Mouse (Mus musculus) neural tube, embryonic 11.5 days (tissue): ENCODE measurements at regions not wholly inside any gene's neighbourhood (a gene's known extent, or its start where the extent isn't known, plus 50 kb on each side); places are given as distances from the start of the nearest gene placed in this dataset.

ENCODE experiments used
- ATAC-seq: fragments of 200-750 bp; cut with Nextera tagmentation; 2 replicates; pipeline ENCODE4 v1.8.0; 2017; ENCODE audit warnings: moderate number of reproducible peaks, mild to moderate bottlenecking, moderate TSS enrichment, moderate library complexity; ENCODE audit not compliant: insufficient read depth, low FRiP score, low TSS enrichment
- DNase-seq: peaks from one replicate; pipeline ENCODE4 v3.0.0-alpha.2; 2015; ENCODE audit warnings: low spot score
- H3K27ac ChIP-seq: fragments of 300-500 bp; sonication (generic); 2 replicates; pipeline ENCODE4 v1.5.1; 2014; ENCODE audit warnings: low read depth, mild to moderate bottlenecking, low read length
- H3K27me3 ChIP-seq: fragments of 300-500 bp; sonication (generic); 2 replicates; pipeline ENCODE4 v1.6.1; 2014; ENCODE audit warnings: mild to moderate bottlenecking, low read length, mixed read lengths; ENCODE audit not compliant: control insufficient read depth, insufficient read depth
- H3K36me3 ChIP-seq: fragments of 300-500 bp; sonication (generic); 2 replicates; pipeline ENCODE4 v1.6.1; 2014; ENCODE audit warnings: mild to moderate bottlenecking, low read length, moderate library complexity, mixed read lengths; ENCODE audit not compliant: control insufficient read depth, insufficient read depth
- H3K4me1 ChIP-seq: fragments of 300-500 bp; sonication (generic); 2 replicates; pipeline ENCODE4 v1.6.1; 2014; ENCODE audit warnings: low read length, mixed read lengths; ENCODE audit not compliant: control insufficient read depth, insufficient read depth
- H3K4me2 ChIP-seq: fragments of 300-500 bp; sonication (generic); 2 replicates; pipeline ENCODE4 v1.6.1; 2014; ENCODE audit warnings: low read depth, mild to moderate bottlenecking, moderate library complexity
- H3K4me3 ChIP-seq: fragments of 300-500 bp; sonication (generic); 2 replicates; pipeline ENCODE4 v1.5.1; 2014; ENCODE audit warnings: low read depth, low read length
- H3K9ac ChIP-seq: fragments of 300-500 bp; sonication (generic); 2 replicates; pipeline ENCODE4 v1.6.1; 2014; ENCODE audit warnings: mild to moderate bottlenecking, low read length
- H3K9me3 ChIP-seq: fragments of 300-500 bp; sonication (generic); 2 replicates; pipeline ENCODE4 v1.6.1; 2016; ENCODE audit warnings: low read length; ENCODE audit not compliant: control insufficient read depth
- WGBS: fragments of 180-500 bp; shearing (Covaris S2); extraction: QIAGEN DNeasy Blood & Tissue Kit; methylation state at CpG from one replicate; pipeline ENCODE4 v1.1.7; 2014; 5-methylcytosine and 5-hydroxymethylcytosine counted together

DNA sequence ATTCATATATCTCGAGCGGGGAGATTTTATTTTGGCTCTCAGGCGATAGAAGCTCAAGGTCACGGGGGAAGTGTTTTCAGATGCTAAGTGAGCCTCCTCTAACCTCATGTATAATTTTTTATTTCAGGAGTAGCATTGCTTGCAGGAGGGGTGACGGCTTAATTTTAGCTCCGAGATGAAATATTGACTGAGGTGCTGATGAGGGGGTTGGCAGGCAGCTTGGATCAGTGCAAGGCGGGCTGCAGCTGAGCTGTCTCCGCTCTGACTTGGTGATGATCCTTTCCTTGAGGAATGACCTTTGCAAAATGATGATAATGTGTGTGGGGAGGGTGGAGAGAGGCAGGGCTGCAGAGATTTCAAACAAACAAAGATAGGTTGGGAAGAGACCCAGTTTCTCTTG lies 222.6 kb downstream of the Hhipl2 start:
- ATAC-seq: no peak
- WGBS: 82% methylated on average over 8 of the region's 8 CpGs
- no peaks in the 10 kb centered on the region for H3K36me3 ChIP-seq
- no peak overlapping the region for H3K27ac ChIP-seq
- DNase-seq: no peak
- no peaks in the 10 kb centered on the region for H3K27me3 ChIP-seq
- no peaks in the 10 kb centered on the region for H3K4me1 ChIP-seq
- no peaks in the 10 kb centered on the region for H3K9me3 ChIP-seq
- no peak overlapping the region for H3K9ac ChIP-seq
- no peak overlapping the region for H3K4me3 ChIP-seq
- H3K4me2 ChIP-seq: no peak overlapping the region

DNA sequence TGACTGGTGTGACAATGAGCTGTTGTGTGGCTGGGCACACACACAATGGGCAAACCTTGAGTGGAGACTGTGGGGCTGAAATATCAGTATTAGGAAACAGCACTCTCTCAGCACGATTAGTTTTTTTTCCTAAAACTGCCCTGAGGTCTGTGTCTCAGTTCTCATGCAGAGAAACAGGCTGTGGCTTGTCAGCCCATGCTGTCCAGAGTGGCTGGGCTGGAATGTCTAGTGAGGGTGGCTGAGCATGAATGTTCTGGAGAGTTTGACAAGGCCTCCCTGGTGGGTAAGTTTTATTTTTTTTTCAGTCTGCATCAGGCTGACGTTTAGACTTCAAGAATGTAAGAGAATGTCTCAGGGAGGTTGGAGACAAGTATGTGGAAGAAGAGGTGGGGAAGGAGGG lies 226.0 kb downstream of the Hhipl2 start:
- H3K9ac ChIP-seq: no peak overlapping the region
- no peak overlapping the region for H3K27ac ChIP-seq
- H3K4me2 ChIP-seq: no peak overlapping the region
- H3K4me3 ChIP-seq: no peak overlapping the region
- no peaks in the 10 kb centered on the region for H3K36me3 ChIP-seq
- no peaks in the 10 kb centered on the region for H3K9me3 ChIP-seq
- ATAC-seq (no peak), DNase-seq (no peak)
- H3K4me1 ChIP-seq: no peaks in the 10 kb centered on the region
- no peaks in the 10 kb centered on the region for H3K27me3 ChIP-seq
- WGBS: 52% methylated on average over 2 of the region's 2 CpGs

- 86% methylated on average over 6 of the region's 6 CpGs for WGBS
- Histone ChIP-seq H3K27me3 (no peaks in the 10 kb centered on the region), H3K9me3 (no peaks in the 10 kb centered on the region), H3K27ac (no peak overlapping the region), H3K4me3 (no peak overlapping the region), H3K4me2 (no peak overlapping the region), H3K36me3 (no peaks in the 10 kb centered on the region), H3K4me1 (no peaks in the 10 kb centered on the region), H3K9ac (no peak overlapping the region)
- DNase-seq: no peak
- ATAC-seq: no peak
Observed at GRCm38 (mm10) chr1:183653878-183654277, 235.9 kb downstream of the Hhipl2 start.

- no peak for ATAC-seq
- no peaks in the 10 kb centered on the region for H3K27me3 ChIP-seq
- no peak overlapping the region for H3K27ac ChIP-seq
- no peak overlapping the region for H3K4me2 ChIP-seq
- no peaks in the 10 kb centered on the region for H3K4me1 ChIP-seq
- peak; percentile 74 for DNase-seq
- H3K4me3 ChIP-seq: no peak overlapping the region
- H3K9ac ChIP-seq: no peak overlapping the region
- H3K36me3 ChIP-seq: no peaks in the 10 kb centered on the region
- 64% methylated on average over 5 of the region's 5 CpGs for WGBS
- H3K9me3 ChIP-seq: no peaks in the 10 kb centered on the region
Observed at GRCm38 (mm10) chr1:183657043-183657442, 239.0 kb downstream of the Hhipl2 start.

- Histone ChIP-seq H3K4me2 (no peak overlapping the region), H3K4me1 (no peaks in the 10 kb centered on the region), H3K4me3 (no peak overlapping the region), H3K9ac (no peak overlapping the region), H3K27me3 (no peaks in the 10 kb centered on the region), H3K27ac (no peak overlapping the region), H3K36me3 (no peaks in the 10 kb centered on the region), H3K9me3 (no peaks in the 10 kb centered on the region)
- 71% methylated on average over 2 of the region's 2 CpGs for WGBS
- ATAC-seq (no peak), DNase-seq (no peak)
Observed at GRCm38 (mm10) chr1:183660541-183660940, 242.5 kb downstream of the Hhipl2 start.

- Histone ChIP-seq H3K4me2 (no peak overlapping the region), H3K27me3 (no peaks in the 10 kb centered on the region), H3K36me3 (no peaks in the 10 kb centered on the region), H3K9ac (no peak overlapping the region), H3K4me3 (no peak overlapping the region), H3K9me3 (no peaks in the 10 kb centered on the region), H3K27ac (no peak overlapping the region), H3K4me1 (no peaks in the 10 kb centered on the region)
- WGBS: 86% methylated on average over 14 of the region's 15 CpGs
- no peak for DNase-seq
- no peak for ATAC-seq
Observed at GRCm38 (mm10) chr1:183662369-183663043, 244.5 kb downstream of the Hhipl2 start.

DNA sequence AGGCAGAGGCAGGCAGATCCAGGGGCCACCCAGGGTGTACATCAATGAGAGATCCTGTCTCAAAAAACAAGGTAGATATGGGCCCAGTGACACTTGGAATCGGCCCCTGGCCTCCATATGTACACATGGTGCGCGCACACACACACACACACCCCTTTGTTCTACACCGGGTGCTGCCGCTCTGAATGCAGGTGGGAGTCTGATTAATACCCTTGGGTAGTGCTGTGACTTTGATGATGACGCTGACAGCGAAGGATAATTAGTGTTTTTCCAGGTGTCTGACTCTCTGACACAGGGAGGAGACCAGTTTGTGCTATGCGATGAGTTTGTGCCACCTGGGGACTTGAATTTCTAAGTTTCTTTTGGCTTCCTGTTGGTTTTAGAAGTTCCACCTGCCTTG lies 251.3 kb downstream of the Hhipl2 start:
- H3K4me2 ChIP-seq: no peak overlapping the region
- WGBS: 73% methylated on average over 8 of the region's 8 CpGs
- H3K4me3 ChIP-seq: no peak overlapping the region
- no peaks in the 10 kb centered on the region for H3K36me3 ChIP-seq
- DNase-seq (no peak), ATAC-seq (no peak)
- no peaks in the 10 kb centered on the region for H3K4me1 ChIP-seq
- H3K9me3 ChIP-seq: no peaks in the 10 kb centered on the region
- no peak overlapping the region for H3K27ac ChIP-seq
- no peak overlapping the region for H3K9ac ChIP-seq
- H3K27me3 ChIP-seq: no peaks in the 10 kb centered on the region

- DNase-seq (no peak), ATAC-seq (no peak)
- no peaks in the 10 kb centered on the region for H3K36me3 ChIP-seq
- no peaks in the 10 kb centered on the region for H3K4me1 ChIP-seq
- no peaks in the 10 kb centered on the region for H3K9me3 ChIP-seq
- H3K4me2 ChIP-seq: no peak overlapping the region
- no peak overlapping the region for H3K9ac ChIP-seq
- 62% methylated on average over 11 of the region's 11 CpGs for WGBS
- H3K27me3 ChIP-seq: no peaks in the 10 kb centered on the region
- no peak overlapping the region for H3K4me3 ChIP-seq
- H3K27ac ChIP-seq: no peak overlapping the region
Observed at GRCm38 (mm10) chr1:183669674-183670073, 251.7 kb downstream of the Hhipl2 start.

DNA sequence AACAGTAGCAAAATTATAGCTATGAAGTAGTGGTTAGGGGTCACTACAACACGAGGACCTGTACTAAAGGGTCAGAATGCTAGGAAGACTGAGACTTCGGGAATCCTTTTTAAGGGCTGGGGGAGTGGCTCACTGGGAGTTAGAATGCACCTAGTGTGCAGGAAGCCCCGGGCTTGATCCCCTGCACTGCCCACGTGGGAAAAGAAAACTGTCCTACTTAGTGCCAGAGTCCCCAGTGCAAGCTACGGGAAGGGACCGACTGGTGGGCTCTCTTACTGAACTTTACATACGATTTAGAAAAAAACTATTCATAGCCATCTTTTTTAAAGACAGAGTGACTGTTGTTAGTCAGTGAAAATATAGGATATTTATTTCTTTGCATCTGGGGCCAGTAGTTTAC lies 252.5 kb downstream of the Hhipl2 start:
- WGBS: 74% methylated on average over 7 of the region's 7 CpGs
- ATAC-seq: no peak

More for the DNA sequence above, 252.5 kb downstream of the Hhipl2 start:
- no peak for DNase-seq
- no peaks in the 10 kb centered on the region for H3K27me3 ChIP-seq
- no peak overlapping the region for H3K27ac ChIP-seq
- H3K4me2 ChIP-seq: no peak overlapping the region
- no peaks in the 10 kb centered on the region for H3K9me3 ChIP-seq
- H3K4me1 ChIP-seq: no peaks in the 10 kb centered on the region
- H3K36me3 ChIP-seq: no peaks in the 10 kb centered on the region
- no peak overlapping the region for H3K4me3 ChIP-seq
- H3K9ac ChIP-seq: no peak overlapping the region
